Mouse (Mus musculus) liver, embryonic 16.5 days (tissue): ENCODE data around the gene Hist2h2ac. TPM values are rescaled to one million over a fixed set of nuclear protein-coding genes. Genes with fewer than 3 reads are reported as not detected.
"Not testable (repeated sequence)": the region's sequence is repeated elsewhere in the genome, so short reads cannot be mapped to it uniquely, and the experiment has no call there.

Source experiments
- ATAC-seq: fragments of 200-750 bp; cut with Nextera tagmentation; 2 replicates; pipeline ENCODE4 v1.8.0; 2017; ENCODE audit warnings: low read depth, mild to moderate bottlenecking, moderate number of reproducible peaks, moderate library complexity
- H3K27ac ChIP-seq: fragments of 300-500 bp; sonication (generic); 2 replicates; pipeline ENCODE4 v1.5.1; 2014; ENCODE audit warnings: mild to moderate bottlenecking, low read length
- H3K27me3 ChIP-seq: fragments of 300-500 bp; sonication (generic); 2 replicates; pipeline ENCODE4 v1.6.1; 2014; ENCODE audit warnings: low read depth, low read length, mixed read lengths; ENCODE audit not compliant: control insufficient read depth, insufficient read depth
- H3K36me3 ChIP-seq: fragments of 300-500 bp; sonication (generic); 2 replicates; pipeline ENCODE4 v1.6.1; 2014; ENCODE audit warnings: mild to moderate bottlenecking; ENCODE audit not compliant: control insufficient read depth, insufficient read depth
- H3K4me1 ChIP-seq: fragments of 300-500 bp; sonication (generic); 2 replicates; pipeline ENCODE4 v1.6.1; 2014; ENCODE audit warnings: low read depth, low read length, mixed read lengths; ENCODE audit not compliant: control insufficient read depth
- H3K4me2 ChIP-seq: fragments of 300-500 bp; sonication (generic); 2 replicates; pipeline ENCODE4 v1.6.1; 2014; ENCODE audit warnings: low read depth, low read length, mixed read lengths
- H3K4me3 ChIP-seq: fragments of 300-500 bp; sonication (generic); 2 replicates; pipeline ENCODE4 v1.5.1; 2014; ENCODE audit warnings: low read depth, mild to moderate bottlenecking, low read length
- H3K9ac ChIP-seq: fragments of 300-500 bp; sonication (generic); 2 replicates; pipeline ENCODE4 v1.6.1; 2014; ENCODE audit warnings: low read depth, low read length
- H3K9me3 ChIP-seq: fragments of 300-500 bp; sonication (generic); replicated peaks from 2 replicates; pipeline ENCODE4 v1.6.1; 2016; ENCODE audit warnings: low read length; ENCODE audit not compliant: control insufficient read depth
- WGBS: fragments of 180-500 bp; shearing (Covaris S2); extraction: QIAGEN DNeasy Blood & Tissue Kit; methylation state at CpG from one replicate; pipeline ENCODE4 v1.1.7; 2014; ENCODE audit not compliant: insufficient replicate concordance; 5-methylcytosine and 5-hydroxymethylcytosine counted together
- polyA plus RNA-seq: library from polyadenylated mRNA; unstranded; fragments of >200 nt; fragmentation: Nextera tagmentation; extraction: Ambion mirVana; gene quantifications from 2 replicates; pipeline ENCODE4 v1.2.1, GENCODE M21; 2015

Gene Hist2h2ac
- polyA plus RNA-seq, 1 experiment from 2014 or later: 11.6 TPM

DNA sequence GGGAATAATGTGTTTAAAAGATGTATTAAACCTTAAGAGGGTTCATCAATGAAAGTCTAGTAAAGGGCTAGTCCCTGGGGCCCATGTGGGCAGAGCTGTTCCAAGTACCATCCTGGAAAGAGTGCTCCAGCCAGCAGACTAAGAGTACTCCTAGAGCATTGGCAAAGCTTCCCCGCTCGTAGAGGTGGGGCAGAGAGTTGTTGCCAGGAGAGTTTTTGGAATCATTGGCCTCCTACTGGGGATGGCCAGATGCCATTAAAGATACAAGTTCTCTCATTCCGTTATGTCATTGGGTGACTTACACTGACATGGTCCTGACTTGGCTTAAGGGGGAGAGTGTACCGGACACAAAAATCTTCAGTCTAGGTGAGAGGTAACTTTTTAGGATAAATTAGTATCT is 41.1 kb downstream of the Hist2h2ac start:
- WGBS: 67% methylated on average over 4 of the region's 4 CpGs

DNA sequence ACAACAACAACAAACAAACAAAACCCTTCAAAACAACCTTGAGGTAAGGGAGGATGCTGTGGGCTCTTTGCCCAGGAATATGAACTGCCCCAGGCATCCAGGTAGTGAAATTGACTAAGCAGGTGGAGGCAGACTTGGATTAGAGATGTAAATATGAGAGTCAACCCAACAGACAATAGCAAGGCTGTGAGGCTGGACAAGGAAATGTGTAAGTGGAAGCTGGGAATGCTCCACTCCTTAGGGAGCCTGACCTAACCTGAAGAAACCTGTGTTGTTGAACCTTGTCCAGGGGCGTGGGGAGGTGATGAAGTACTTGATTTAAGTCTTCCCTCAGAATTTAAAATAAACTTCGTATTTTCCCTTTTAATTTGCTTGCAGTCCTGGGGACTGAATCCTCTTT is 41.8 kb downstream of the Hist2h2ac start:
- no peaks in the 10 kb centered on the region for H3K9me3 ChIP-seq
- peaks cover 8% of the 10 kb centered on the region for H3K27me3 ChIP-seq
- H3K27ac ChIP-seq: no peak overlapping the region
- no peak for ATAC-seq
- H3K4me2 ChIP-seq: no peak overlapping the region
- H3K4me3 ChIP-seq: no peak overlapping the region
- peaks cover 1% of the 10 kb centered on the region; the same call in 1 of the 2 replicates for H3K4me1 ChIP-seq
- H3K36me3 ChIP-seq: peaks cover 29% of the 10 kb centered on the region
- 62% methylated on average over 2 of the region's 2 CpGs for WGBS
- no peak overlapping the region for H3K9ac ChIP-seq

More for the DNA sequence above, 41.1 kb downstream of the Hist2h2ac start:
- H3K9me3 ChIP-seq: no peaks in the 10 kb centered on the region
- H3K36me3 ChIP-seq: peaks cover 25% of the 10 kb centered on the region
- H3K9ac ChIP-seq: no peak overlapping the region
- H3K27me3 ChIP-seq: peaks cover 8% of the 10 kb centered on the region
- H3K27ac ChIP-seq: no peak overlapping the region
- no peak for ATAC-seq
- H3K4me1 ChIP-seq: no peaks in the 10 kb centered on the region; the same call in 1 of the 2 replicates
- no peak overlapping the region for H3K4me2 ChIP-seq
- H3K4me3 ChIP-seq: no peak overlapping the region

DNA sequence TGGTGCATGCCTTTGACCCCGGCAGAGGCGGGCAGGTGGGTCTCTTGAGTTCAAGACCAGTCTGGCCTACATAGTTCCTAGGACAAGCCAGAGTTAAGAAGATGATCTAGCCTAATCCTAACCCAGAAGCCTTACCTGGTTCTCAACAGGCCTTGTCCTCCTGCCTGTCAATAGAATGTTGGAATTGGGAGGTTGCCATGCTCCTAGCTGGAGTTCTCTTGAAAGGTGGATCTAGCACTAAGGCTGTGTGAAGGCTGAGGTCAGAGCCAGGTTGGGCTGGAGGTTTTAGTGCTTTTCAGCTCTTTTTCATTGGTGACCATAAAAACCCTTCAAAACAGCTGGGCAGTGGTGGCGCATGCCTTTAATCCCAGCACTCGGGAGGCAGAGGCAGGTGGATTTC is 42.3 kb downstream of the Hist2h2ac start:
- peaks cover 2% of the 10 kb centered on the region; the same call in 1 of the 2 replicates for H3K4me1 ChIP-seq
- no peak for ATAC-seq
- H3K36me3 ChIP-seq: peaks cover 29% of the 10 kb centered on the region
- H3K27me3 ChIP-seq: peaks cover 8% of the 10 kb centered on the region
- 80% methylated on average over 4 of the region's 4 CpGs for WGBS
- H3K9ac ChIP-seq: no peak overlapping the region
- no peaks in the 10 kb centered on the region for H3K9me3 ChIP-seq
- H3K4me3 ChIP-seq: no peak overlapping the region
- no peak overlapping the region for H3K4me2 ChIP-seq
- H3K27ac ChIP-seq: no peak overlapping the region

DNA sequence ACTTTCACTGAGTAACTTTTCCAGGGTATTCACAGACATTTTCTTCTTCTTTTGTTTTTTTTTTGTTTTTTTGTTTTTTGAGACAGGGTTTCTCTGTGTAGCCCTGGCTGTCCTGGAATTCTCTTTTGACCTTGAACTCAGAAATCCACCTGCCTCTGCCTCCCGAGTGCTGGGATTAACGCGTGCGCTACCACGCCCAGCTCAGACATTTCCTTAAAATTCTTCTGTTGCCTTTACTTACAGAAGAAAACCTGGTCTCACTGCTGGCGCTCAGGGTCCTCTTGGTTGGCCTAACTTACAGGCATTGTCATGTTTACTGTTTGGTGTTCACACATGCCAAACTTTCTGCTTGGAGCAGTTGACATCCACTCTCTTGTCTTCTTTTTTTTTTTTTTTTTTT is 45.4 kb downstream of the Hist2h2ac start:
- Histone ChIP-seq H3K4me3 (no peak overlapping the region), H3K36me3 (peaks cover 29% of the 10 kb centered on the region), H3K27ac (no peak overlapping the region), H3K9me3 (no peaks in the 10 kb centered on the region), H3K9ac (no peak overlapping the region), H3K4me2 (no peak overlapping the region), H3K4me1 (peaks cover 15% of the 10 kb centered on the region), H3K27me3 (no peaks in the 10 kb centered on the region)
- no peak for ATAC-seq
- WGBS: 89% methylated on average over 6 of the region's 6 CpGs

DNA sequence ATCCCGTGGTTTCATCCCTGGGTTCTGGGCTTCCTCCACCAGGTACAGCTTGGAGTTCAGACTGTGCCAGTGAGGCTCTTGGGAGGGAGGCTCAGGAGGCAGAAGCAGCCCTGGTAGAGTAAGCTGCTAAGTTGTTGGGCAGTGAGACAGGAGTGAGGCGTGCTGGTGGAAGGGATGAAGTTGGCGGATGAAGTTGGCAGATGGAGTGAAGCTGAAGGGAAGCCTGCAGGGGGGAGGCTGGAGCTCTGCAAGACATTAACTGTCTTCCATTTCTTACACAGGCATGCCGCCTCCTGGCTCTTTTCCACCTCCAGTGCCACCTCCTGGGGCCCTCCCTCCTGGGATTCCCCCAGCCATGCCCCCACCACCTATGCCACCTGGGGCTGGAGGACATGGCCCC is 46.6 kb downstream of the Hist2h2ac start:
- ATAC-seq, H3K27me3 ChIP-seq, H3K4me2 ChIP-seq, H3K27ac ChIP-seq, H3K4me3 ChIP-seq, H3K9ac ChIP-seq, H3K9me3 ChIP-seq: not testable (repeated sequence)
- peaks cover 15% of the 10 kb centered on the region for H3K4me1 ChIP-seq
- H3K36me3 ChIP-seq: peaks cover 29% of the 10 kb centered on the region
- WGBS: 88% methylated on average over 4 of the region's 4 CpGs

DNA sequence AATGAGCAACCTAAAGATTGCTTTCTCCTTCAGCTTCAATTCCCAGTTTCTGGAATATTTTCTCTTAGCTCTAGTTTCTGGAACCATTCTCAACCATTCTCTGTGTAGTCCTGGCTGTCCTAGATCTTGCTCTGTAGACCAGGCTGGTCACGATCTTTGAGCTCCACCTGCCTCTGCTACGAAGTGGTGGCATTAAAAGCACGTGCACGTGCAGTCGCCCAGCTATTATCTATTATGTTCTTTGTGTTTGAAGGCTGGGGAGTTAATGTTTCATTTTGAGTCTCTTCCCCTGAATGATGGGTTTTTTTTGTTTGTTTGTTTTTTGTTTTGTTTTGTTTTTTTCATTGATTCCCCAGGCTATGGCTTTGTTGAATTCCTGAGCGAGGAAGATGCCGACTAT is 47.5 kb downstream of the Hist2h2ac start:
- WGBS: 21% methylated on average over 7 of the region's 7 CpGs
- H3K9me3 ChIP-seq: no peaks in the 10 kb centered on the region
- peak overlapping the region; percentile 93 for H3K4me3 ChIP-seq
- H3K4me2 ChIP-seq: peak overlapping the region; percentile 86
- H3K27me3 ChIP-seq: no peaks in the 10 kb centered on the region
- H3K36me3 ChIP-seq: peaks cover 29% of the 10 kb centered on the region
- peaks cover 15% of the 10 kb centered on the region for H3K4me1 ChIP-seq
- peak overlapping the region; percentile 89 for H3K9ac ChIP-seq
- no peak for ATAC-seq
- H3K27ac ChIP-seq: peak overlapping the region; percentile 97; the same call in 1 of the 2 replicates

DNA sequence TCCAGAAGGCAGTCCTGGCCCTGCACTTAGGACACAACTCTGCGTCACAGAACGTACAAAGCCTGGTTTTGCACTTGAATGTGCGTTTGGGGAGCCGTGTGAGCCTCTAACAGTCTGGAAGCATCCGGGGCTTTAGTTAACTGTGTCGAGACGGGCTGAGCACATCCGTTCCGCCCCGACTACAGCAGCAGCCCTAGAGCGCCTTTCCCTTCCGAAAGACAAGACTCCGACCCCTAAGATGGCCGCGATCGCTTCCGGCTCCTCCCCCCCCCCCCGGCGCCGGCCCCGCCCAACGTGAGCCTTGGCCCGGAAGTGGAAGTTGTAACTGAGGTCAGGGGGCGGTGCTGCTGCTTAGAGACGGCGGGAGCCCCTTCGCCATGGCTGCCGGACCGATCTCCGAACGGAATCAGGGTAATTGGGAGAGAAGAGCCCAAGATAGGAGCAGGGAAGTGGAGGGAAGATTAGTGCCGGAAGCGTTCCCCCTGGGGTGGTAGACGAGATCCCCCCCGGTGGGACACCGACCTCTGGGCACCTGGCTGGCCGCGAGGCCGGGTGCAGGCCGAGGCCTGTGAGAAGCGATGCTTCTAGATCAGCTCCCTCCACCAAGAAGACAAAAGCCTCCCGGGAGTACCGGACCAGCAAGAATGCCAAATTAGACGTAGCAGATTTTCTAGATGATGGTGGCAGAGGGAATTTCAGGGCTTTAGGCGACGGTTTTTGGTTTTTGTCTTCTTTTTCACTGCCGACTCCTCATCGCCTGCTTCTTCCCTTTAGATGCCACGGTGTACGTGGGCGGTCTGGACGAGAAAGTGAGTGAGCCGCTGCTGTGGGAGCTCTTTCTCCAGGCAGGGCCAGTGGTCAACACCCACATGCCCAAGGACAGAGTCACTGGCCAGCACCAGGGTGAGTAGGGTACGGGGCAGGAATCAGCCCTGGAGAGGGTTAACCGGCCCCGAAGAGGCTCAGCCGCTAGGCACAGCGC is 48.2 kb downstream of the Hist2h2ac start, which contains the start of gene Sf3b4:
Gene Sf3b4 (plus strand): TSS at position 136 of the 982 bp plus-strand sequence.
- Histone ChIP-seq H3K36me3 (peaks cover 28% of the 10 kb centered on the region), H3K4me2 (peak within 1 kb of the TSS; percentile 86), H3K27ac (peak within 1 kb of the TSS; percentile 97), H3K27me3 (no peaks in the 10 kb centered on the region), H3K9ac (peak within 1 kb of the TSS; percentile 89), H3K9me3 (no peaks in the 10 kb centered on the region), H3K4me1 (peaks cover 15% of the 10 kb centered on the region), H3K4me3 (peak within 1 kb of the TSS; percentile 93)
- ATAC-seq: peak; percentile 95
- under 1% methylated on average over 57 of the region's 58 CpGs for WGBS

DNA sequence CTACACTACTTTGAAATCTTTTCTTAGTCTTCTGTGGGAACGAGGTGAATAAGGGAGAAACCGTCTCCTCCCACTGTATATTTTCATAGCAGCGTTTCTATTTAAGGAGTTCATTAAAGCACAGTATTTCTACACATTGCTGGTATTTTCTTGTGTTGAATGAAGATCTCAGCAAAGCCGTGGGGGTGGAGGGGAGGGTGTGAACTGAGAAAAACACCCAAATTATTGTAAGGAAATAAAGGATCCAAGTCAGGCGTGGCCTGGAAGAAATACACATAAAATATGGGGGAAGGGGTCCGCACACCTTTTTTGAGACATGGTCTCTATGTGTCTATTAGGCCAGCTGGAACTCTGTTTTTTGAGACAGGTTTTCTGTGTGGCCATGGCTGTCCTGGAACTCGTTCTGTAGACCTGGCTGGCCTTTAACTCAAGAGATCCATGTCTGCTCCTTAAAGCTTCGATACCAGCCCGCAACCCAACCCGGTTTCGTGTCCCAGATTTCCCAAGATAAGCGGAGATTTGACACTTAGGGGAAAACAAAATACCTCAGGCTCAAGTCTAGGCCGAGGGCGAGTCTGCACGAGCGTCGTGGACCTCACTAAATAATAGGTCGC is 49.0 kb downstream of the Hist2h2ac start:
- H3K27ac ChIP-seq: peak overlapping the region; percentile 97
- peak overlapping the region; percentile 86 for H3K4me2 ChIP-seq
- peak overlapping the region; percentile 93 for H3K4me3 ChIP-seq
- H3K9ac ChIP-seq: peak overlapping the region; percentile 89
- H3K9me3 ChIP-seq: no peaks in the 10 kb centered on the region
- peaks cover 24% of the 10 kb centered on the region for H3K36me3 ChIP-seq
- H3K27me3 ChIP-seq: no peaks in the 10 kb centered on the region
- 15% methylated on average over 18 of the region's 18 CpGs for WGBS
- peak; percentile 7; the same call in 1 of the 2 replicates for ATAC-seq
- H3K4me1 ChIP-seq: peaks cover 15% of the 10 kb centered on the region
